Mouse (Mus musculus) myocyte (in vitro differentiated cells): ENCODE measurements around the gene Elmsan1.

Source experiments
- CEBPB ChIP-seq: IDR thresholded peaks from 2 replicates; pipeline ENCODE4 v1.6.1; 2011; ENCODE audit warnings: mild to moderate bottlenecking, moderate library complexity; ENCODE audit not compliant: poor library complexity, insufficient read depth, severe bottlenecking
- E2F4 ChIP-seq: IDR thresholded peaks from one replicate; pipeline ENCODE4 v1.6.1; 2011; ENCODE audit warnings: mild to moderate bottlenecking, control low read depth, moderate library complexity; ENCODE audit not compliant: insufficient read depth
- MAX ChIP-seq: IDR thresholded peaks from one replicate; pipeline ENCODE4 v1.6.1; 2011; ENCODE audit warnings: low read depth, mild to moderate bottlenecking, control low read depth
- MYOD1 ChIP-seq, 3 experiments: IDR thresholded peaks; one replicate each; pipeline ENCODE4 v1.6.1; 2011; ENCODE audit warnings: control low read depth in 2 of 3, low read depth in 2 of 3, mild to moderate bottlenecking in 2 of 3, moderate library complexity in 1 of 3; ENCODE audit not compliant: insufficient read length in 2 of 3, control insufficient read depth in 1 of 3
- MYOG ChIP-seq, 3 experiments: IDR thresholded peaks; one replicate each; pipeline ENCODE4 v1.6.1; 2011; ENCODE audit warnings: control low read depth in 2 of 3, low read depth in 2 of 3, mild to moderate bottlenecking in 2 of 3; ENCODE audit not compliant: insufficient read length in 2 of 3, control insufficient read depth in 1 of 3, insufficient read depth in 1 of 3
- POLR2A ChIP-seq: IDR thresholded peaks from one replicate; pipeline ENCODE4 v1.6.1; 2011; ENCODE audit warnings: low read depth, mild to moderate bottlenecking, control low read depth, moderate library complexity; ENCODE audit not compliant: insufficient read length
- POLR2AphosphoS2 ChIP-seq: IDR thresholded peaks from one replicate; pipeline ENCODE4 v1.6.1; 2011; ENCODE audit warnings: low read depth, control low read depth; ENCODE audit not compliant: insufficient read length
- REST ChIP-seq: IDR thresholded peaks from one replicate; pipeline ENCODE4 v1.6.1; 2011; ENCODE audit warnings: mild to moderate bottlenecking, control low read depth, moderate library complexity; ENCODE audit not compliant: insufficient read depth, insufficient read length
- SRF ChIP-seq: IDR thresholded peaks from one replicate; pipeline ENCODE4 v1.6.1; 2011; ENCODE audit warnings: low read depth; ENCODE audit not compliant: control insufficient read depth, insufficient read length
- TCF12 ChIP-seq: IDR thresholded peaks from one replicate; pipeline ENCODE4 v1.6.1; 2011; ENCODE audit warnings: mild to moderate bottlenecking, control low read depth; ENCODE audit not compliant: poor library complexity, insufficient read depth, severe bottlenecking
- TCF3 ChIP-seq: IDR thresholded peaks from one replicate; pipeline ENCODE4 v1.6.1; 2011; ENCODE audit warnings: low read depth, control low read depth; ENCODE audit not compliant: insufficient read length
- USF1 ChIP-seq: IDR thresholded peaks from one replicate; pipeline ENCODE4 v1.6.1; 2011; ENCODE audit warnings: low read depth, mild to moderate bottlenecking, control low read depth, moderate library complexity

DNA sequence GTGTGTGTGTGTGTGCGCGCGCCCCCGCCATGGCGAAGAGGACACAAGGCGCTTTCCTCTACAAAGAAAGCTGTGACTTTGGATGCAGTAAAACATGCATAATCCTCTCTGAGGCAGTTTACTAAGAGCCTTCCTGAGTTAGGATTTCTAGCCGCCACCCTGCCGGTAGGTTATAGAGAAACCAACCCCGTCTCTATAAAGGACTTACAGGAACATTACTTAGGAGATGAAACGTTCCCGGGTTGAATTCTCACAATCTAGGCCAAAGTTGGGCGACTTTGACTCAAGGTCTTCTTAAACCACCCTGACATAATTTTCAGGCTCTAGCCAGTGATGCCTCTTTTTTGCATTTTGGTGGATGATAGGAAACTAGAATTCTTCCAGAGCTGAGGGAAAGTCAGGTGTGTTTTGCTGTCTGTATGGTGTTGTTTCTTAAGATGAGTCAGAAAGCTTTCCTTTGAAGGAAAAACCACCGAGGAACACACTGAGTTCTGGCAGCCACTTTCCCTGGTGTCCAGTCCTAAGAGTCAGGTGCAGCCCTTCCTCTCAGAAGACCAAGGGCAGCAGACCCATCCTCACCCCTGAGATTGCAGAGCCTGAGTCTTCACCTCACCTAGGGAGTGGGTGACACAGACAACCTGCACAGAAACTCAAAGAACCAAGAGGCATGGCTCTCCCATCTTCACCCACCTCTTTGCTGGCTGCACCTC lies 24.1 kb downstream of the Elmsan1 start:
- TF ChIP-seq MAX: no peak
- TF ChIP-seq TCF12: no peak
- no peak for TF ChIP-seq USF1
- TF ChIP-seq E2F4: no peak
- TF ChIP-seq POLR2A: no peak
- TF ChIP-seq MYOG (IDR thresholded peaks at IDR 0.05; ENCODE audit: control insufficient read depth in 1 of 3, insufficient read depth in 1 of 3, insufficient read length in 2 of 3, low read depth in 2 of 3): no peak
- TF ChIP-seq POLR2AphosphoS2: no peak
- TF ChIP-seq SRF: no peak
- no peak for TF ChIP-seq MYOD1 (IDR thresholded peaks at IDR 0.05; ENCODE audit: control insufficient read depth in 1 of 3, insufficient read length in 2 of 3, low read depth in 2 of 3)
- no peak for TF ChIP-seq TCF3
- TF ChIP-seq CEBPB: no peak
- no peak for TF ChIP-seq REST
